Mouse (Mus musculus) kidney, adult 18-20 months (tissue): ENCODE measurements around the gene Timm10b.

Experiments used
- DNase-seq: peaks from one replicate; pipeline ENCODE4 v3.0.0; 2021

Timm10b gene

GRCm38 (mm10) chr7:105639756-105640155 lies at the start of gene Timm10b:
Gene Timm10b (plus strand): TSS chr7:105640056.
- DNase-seq = no peak

DNA sequence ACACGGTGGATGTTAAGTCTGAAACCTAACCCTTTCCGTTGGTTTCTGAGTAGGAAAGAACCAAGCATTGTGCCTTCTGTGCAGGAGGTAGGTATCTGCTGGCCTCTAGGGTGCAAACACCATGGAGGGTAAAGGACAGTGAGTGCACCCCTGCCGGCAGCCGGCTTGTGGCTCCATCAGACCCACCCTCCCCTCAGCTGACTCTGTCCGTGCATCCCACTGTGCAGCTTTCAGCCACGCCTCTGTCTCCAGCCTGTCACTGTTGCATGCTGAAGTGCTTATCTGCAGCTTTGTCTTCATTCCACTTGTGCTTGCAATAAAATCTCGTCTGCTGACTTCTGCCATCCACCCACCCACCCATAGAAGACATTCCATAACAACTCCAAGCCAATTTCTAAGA lies 49.8 kb upstream of the Timm10b start:
- DNase-seq = no peak

DNA sequence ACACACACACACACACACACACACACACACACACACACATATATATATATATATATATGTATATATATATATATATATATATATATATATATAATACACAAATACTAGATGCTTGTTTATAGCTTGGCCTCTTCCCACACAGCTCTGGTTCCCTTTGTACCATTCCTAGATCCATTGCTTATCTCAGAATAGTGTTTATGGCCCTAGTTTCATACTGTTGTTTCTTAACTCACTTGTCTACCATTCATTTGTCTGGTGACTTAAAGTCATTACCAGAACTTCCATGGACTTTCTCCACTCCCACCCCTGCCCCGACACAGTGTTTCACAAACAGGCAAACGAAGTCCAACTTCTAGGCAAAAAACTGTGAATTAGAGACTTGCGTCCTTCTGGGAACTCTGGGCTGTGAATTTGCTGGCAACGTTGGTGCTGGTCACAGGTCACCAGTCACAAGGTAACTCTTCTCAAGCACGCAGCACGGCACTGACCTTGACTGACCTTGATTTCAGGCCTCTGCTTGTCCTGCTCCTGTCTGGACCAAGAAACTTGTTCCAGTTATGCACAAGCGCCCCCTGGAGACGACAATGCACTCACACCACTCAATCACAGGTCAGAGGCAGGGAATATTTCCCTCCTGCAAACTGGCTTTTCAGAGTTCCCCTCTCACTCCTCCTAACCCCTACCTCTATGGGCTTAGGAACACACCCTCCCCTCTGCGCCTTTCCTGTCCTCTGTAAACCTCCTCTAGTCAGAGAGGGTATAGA lies 36.8 kb upstream of the Timm10b start:
- DNase-seq = peak; percentile 88

DNA sequence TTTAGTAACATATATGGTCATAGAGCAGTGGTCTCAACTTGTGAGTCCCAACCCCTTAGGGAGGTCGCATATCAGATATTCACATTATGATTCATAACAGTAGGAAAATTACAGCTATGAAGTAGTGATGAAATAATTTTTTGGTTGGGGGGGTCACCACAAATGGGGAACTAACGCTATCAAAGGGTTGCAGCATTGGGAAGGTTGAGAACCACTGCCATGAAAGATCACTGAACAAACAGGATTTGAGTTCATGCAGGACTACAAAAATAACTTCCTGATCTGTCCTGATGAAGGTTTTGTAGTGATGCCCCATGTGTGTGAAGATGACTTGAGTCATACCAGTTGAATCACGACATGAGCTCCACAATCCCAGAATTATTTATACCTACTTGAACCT lies 31.4 kb upstream of the Timm10b start:
- DNase-seq = no peak

DNA sequence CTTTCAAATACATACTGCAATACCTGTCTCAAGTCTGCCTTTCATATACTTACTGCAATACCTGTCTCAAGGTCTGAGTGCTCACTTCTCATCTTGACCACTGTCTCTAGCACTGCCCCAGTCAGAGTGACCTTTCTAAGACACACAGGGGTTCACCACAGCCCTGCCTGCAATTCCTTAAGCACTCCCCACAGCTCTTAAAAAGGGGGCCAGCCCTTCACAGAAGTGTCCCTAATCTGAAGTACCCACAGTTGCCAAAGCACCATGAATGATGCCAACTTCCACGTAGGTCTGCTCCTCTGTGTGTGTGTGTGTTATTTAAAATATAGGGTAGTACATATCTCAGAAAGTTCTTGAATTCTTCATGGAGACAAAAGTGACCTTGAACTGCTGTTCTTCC lies 28.1 kb upstream of the Timm10b start:
- no peak for DNase-seq

DNA sequence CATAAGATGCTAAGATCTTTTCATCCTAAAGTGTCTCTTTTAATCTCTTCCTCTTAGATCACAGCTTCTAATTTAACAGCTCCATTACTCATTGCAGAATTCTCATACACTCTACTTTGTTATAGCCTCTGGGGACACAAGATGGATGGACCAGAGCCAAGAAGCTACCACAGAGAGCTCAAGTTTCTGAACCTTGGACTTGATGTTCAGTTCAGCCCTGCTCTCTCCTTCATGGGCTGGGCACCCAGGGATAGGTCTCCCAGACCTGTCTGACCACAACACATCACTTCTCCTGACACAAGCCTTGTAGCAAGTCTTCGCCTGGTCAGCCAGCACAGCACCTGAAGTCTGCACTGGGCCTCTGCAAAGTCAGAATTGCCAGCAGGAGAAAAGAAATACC lies 25.5 kb upstream of the Timm10b start:
- DNase-seq = no peak

DNA sequence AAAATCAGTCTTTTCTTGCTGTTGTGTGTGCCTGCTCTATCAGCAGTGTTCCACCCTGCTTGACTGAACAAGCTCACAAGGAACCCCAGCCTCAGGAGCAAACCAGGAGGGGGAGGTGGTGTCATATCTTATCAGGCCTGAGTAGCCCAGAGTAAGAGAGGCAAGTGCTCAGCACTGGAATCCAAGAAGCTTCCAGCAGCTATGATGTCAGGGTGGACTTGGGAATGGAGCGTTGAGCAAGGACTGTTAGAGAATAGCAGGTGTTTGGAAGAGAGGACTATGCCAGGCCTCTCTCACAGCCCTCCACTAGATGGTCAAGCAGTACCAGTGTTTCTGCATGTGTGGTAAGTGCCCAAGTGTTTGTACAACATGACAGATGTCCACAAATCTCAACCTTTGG lies 24.1 kb upstream of the Timm10b start:
- DNase-seq = no peak

GRCm38 (mm10) chr7:105616561-105616960 lies 23.3 kb upstream of the Timm10b start:
- DNase-seq = no peak

DNA sequence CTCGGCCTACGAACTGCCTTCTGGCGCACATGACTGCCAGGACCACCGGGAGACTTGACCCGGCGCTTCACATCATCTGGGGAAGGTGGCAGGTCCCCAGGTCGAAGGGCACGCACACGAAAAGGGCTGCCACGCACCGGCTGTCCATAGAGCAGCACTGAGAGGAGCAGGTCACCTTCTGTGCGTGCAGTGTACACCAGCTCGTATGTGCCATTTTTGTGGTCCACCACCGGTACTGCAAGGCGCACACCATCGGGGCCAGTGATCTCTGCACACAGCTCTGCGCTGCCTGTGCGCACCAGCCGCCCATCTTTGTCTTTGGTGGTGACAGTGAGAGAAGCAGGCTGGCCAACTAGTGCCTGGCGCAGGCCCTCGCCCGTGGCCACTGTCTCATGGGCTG lies 22.0 kb upstream of the Timm10b start:
- DNase-seq = no peak

- DNase-seq = no peak
These were observed 20.2 kb upstream of the Timm10b start for GRCm38 (mm10) chr7:105619701-105620100.

DNA sequence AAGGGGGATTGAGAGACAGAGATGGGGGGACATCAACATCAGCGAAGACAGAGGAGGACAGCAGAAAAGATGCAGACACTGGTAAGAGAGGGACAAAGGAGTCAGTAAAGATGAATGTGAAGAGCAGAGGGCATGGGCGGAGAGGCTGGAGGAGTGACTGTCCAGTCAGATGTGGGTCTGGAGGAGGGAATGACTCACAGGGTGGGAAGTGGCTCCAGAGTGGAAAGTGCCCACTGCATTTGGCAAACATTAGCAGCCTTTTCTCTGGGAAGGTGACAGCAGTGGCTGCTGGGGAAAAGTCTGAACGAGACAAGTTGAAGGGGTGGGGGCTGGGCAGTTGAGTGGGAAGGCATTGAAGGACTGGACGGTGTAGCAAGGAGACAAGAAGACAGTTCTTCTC lies 18.8 kb upstream of the Timm10b start:
- no peak for DNase-seq

- DNase-seq = no peak
These were observed 18.1 kb upstream of the Timm10b start for GRCm38 (mm10) chr7:105621646-105622292.

DNA sequence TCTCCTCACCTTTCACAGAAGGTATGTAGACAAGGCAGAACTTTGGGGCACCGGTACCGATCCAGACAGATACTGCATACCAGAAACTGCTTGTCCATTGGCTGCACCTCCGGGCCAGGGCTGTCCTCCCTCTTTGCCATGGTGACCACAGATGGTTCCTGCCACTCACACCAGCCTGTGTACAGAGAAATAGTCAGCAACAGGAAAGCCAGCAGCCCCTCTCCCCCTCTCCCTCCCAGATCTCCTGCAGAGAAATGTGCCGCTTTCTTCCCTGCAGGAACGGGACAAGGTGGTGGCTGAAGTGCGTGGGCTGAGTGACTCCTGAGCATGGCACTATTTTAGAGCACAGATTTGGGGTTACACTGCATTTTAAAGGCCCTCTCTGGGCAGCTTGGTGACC lies 14.5 kb upstream of the Timm10b start:
- no peak for DNase-seq

- DNase-seq = peak; percentile 58
These were observed 11.2 kb upstream of the Timm10b start for GRCm38 (mm10) chr7:105628633-105629032.

DNA sequence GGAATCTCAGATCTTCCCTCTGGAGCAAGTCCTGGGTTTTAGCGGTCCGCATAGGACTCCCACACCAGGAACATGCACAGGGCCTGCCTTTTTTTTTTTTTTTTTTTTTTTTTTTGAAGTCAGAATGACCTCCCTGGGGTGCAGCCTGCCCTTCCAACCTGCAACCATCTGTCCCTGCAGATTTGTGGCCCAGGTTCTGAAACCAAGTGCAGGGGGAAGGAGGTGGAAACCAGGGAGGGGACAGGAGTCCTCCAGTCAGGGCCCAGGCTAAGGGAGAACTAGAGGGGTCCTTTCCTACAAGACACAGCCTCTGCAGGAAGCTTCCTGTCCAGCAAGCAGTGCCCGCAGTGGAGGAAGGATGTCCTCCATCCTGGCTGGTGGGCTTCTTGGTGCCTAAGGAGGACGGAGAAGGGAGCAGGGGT lies 7.3 kb upstream of the Timm10b start:
- DNase-seq = no peak

DNA sequence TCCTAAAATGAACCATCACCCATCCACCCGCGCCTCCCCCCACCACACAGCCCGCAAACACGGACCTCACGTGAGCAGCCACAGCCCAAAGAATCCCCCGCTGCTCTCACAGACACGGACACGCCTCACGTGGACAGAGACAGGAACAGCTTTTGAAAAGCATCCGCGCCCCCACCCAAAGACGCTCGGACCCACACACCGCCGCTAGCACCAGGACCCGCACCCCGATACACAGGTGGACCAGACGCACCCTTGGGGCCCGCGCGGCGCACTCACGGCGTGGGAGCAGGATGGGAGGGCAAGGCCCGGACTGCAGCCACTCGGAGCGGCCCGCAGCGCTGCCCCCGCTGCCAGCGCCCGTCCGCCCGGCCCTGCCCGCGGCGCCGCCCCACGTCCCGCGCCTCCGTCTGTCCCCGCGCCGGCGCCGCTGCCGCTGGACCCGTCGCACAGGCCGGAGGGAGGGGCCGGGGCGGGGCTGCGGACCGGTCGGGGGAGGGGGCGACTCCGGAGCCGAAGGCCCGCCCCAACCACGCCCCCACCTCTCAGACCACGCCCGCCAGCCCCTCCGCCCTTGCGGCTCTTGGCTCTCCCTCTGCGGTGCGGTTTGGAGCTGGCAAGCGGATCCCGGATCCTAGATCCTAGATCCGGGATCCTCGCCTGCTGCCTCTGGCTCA lies 6.6 kb upstream of the Timm10b start, which contains the start of gene Trim3:
Gene Trim3 (minus strand): TSS at position 445 of the 674 bp plus-strand sequence.
- DNase-seq = peak; percentile 92

DNA sequence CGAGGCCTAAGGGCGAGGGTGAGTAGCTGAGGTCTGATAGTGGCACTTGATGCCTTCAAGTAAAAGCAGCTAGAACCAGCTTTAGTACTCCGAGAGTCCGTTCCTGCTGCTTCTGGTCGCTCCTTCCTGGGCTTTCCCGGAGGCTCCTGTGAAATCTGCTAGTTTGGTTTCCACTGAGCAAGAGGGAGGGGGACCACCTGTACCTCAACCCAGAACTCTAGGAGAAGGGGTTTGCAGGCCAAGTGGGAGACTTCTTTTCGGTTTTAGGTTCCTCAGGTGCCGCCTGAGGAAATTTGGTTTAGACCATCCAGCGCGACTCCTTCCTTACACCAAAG lies 6.1 kb upstream of the Timm10b start:
- no peak for DNase-seq

DNA sequence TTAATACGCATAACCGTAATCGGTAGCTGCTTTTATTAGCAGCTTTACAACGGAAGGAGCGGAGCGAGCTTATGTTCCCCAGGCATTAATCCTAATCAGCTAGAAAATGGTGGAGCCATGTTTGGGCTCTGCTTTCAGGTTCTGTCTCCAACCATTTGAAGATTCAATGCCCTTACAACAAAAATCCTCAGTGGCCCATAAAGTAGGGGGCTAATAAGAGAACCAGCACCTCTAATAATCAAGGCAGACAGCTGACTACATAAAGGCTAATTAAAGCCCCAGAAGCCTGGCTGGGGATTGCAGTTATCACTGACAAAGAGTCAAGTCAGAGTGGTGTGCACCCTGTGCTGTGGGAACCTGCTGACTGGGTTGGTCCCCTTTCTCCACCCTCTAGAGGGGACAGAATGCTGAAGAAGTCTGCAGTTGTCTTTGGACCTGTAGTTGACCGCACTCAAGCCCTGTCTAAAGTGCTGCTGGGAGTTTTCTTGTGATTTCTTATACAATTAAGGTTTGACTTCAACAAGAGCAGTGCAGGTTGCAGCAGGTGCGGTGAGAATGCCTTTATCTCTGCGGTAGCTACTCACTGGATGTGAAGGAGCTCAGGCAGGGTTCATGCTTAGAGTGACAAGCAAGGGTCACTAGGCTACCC lies 5.5 kb upstream of the Timm10b start:
- no peak for DNase-seq

DNA sequence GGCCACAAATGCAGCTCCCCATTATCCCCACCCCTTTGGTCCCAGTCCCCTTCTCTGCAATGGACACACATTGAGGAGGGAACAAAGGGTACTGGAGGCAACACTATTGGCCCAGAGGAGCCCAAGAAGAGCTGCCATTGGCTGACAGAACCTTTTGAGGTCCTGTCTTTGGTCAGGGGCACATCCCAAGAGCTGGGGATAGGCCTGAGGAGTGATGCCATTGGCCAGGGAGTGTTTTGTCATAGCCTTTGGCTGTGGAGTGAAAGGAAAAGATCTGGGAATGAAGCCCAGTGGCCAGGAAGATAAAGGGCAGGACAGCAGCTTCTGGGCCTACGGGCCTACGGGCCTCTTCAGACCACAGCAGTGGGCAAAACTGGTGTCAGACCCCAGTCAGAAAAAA lies 4.1 kb upstream of the Timm10b start:
- no peak for DNase-seq

GRCm38 (mm10) chr7:105638776-105639175 lies 1.1 kb upstream of the Timm10b start:
- DNase-seq = no peak

- DNase-seq = no peak
These were observed 552 bp upstream of the Timm10b start for GRCm38 (mm10) chr7:105639304-105639703.

DNA sequence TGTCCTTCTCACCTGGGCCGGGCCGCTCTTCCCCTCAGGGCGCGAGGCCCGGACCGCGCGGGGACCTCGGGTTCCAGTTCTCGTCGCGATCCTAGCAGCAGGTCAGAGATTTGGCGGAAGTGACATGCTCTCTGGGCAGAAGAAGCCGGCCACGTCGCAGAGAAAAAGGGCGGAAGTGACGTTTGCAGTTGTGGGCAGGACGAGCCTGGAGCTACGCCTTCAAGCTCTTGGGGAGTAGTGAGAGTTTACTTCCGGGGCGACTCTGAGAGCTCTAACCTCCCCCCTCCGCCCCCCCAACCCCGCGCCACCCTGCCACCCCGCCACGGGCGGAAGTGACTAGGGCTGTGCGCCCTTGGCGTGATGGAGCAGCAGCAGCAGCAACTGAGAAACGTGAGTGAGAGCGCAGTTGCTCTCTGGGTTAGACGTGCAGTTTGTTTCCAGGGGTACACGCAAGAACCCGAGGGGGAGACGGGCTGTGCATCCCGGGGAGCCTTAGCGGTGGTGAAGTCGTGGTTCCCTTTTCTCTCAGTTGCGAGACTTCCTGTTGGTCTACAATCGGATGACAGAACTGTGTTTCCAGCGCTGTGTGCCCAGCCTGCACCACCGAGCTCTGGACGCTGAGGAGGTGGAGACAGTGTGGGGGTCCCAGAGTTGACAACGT lies 507 bp downstream of the Timm10b start, which contains the start of the genes Arfip2 and Gm45799:
Gene Arfip2 (minus strand): TSS at position 184 of the 661 bp plus-strand sequence.
Gene Gm45799 (plus strand): TSS at position 320 of the 661 bp plus-strand sequence.
- DNase-seq = peak; percentile 96

DNA sequence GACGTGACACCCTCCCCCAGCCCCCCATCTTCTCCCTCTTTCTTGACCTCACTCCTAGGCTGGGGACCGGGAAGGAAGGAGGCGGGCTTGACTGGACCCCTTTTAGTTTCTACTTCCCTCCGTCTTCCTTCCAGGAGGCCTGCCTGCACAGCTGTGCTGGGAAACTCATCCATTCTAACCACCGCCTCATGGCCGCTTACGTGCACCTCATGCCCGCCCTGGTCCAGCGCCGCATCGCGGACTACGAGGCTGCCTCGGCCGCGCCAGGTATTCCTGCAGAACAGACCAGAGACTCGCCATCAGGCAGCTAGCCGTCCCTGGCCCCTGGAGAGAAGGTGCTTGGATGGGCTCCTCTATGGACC lies 1.0 kb downstream of the Timm10b start:
- DNase-seq = peak; percentile 45
